Mouse (Mus musculus) liver, postnatal 0 days (tissue): Measurements from ENCODE around the gene Psap. TPM values are rescaled to one million over a fixed set of nuclear protein-coding genes. Genes with fewer than 3 reads are reported as not detected.

Experiments used
- ATAC-seq: fragments of 200-750 bp; cut with Nextera tagmentation; 2 replicates; pipeline ENCODE4 v1.8.0; 2017; ENCODE audit warnings: mild to moderate bottlenecking, moderate library complexity
- DNase-seq: peaks from one replicate; pipeline ENCODE4 v3.0.0-alpha.2; 2016
- H3K27ac ChIP-seq: fragments of 300-500 bp; sonication (generic); 2 replicates; pipeline ENCODE4 v1.5.1; 2014; ENCODE audit warnings: antibody characterized with exemption, moderate library complexity, mild to moderate bottlenecking, low read depth
- H3K27me3 ChIP-seq: fragments of 300-500 bp; sonication (generic); 2 replicates; pipeline ENCODE4 v1.6.1; 2014; ENCODE audit warnings: low read length, control low read depth, mixed read lengths; ENCODE audit not compliant: insufficient read depth
- H3K36me3 ChIP-seq: fragments of 300-500 bp; sonication (generic); replicated peaks from 2 replicates; pipeline ENCODE4 v1.6.1; 2014; ENCODE audit warnings: mild to moderate bottlenecking, control low read depth, low read length, moderate library complexity, mixed read lengths; ENCODE audit not compliant: insufficient read depth
- H3K4me1 ChIP-seq: fragments of 300-500 bp; sonication (generic); 2 replicates; pipeline ENCODE4 v1.6.1; 2014; ENCODE audit warnings: antibody characterized with exemption, mild to moderate bottlenecking, control low read depth; ENCODE audit not compliant: insufficient read depth
- H3K4me2 ChIP-seq: fragments of 300-500 bp; sonication (generic); 2 replicates; pipeline ENCODE4 v1.6.1; 2014; ENCODE audit warnings: low read depth, mild to moderate bottlenecking, low read length, moderate library complexity, mixed read lengths
- H3K4me3 ChIP-seq: fragments of 300-500 bp; sonication (generic); 2 replicates; pipeline ENCODE4 v1.5.1; 2014; ENCODE audit warnings: low read depth, low read length
- H3K9ac ChIP-seq: fragments of 300-500 bp; sonication (generic); replicated peaks from 2 replicates; pipeline ENCODE4 v1.6.1; 2014; ENCODE audit warnings: mild to moderate bottlenecking, moderate library complexity
- H3K9me3 ChIP-seq: fragments of 300-500 bp; sonication (generic); 2 replicates; pipeline ENCODE4 v1.6.1; 2016; ENCODE audit warnings: mild to moderate bottlenecking, control low read depth, low read length, mixed read lengths
- CTCF ChIP-seq: sonication (generic); IDR thresholded peaks from 2 replicates; pipeline ENCODE4 v1.5.1; 2016; ENCODE audit warnings: antibody characterized with exemption, low read depth
- EP300 ChIP-seq: IDR thresholded peaks from 2 replicates; pipeline ENCODE4 v1.6.1; 2016; ENCODE audit warnings: antibody characterized with exemption, low read depth, mild to moderate bottlenecking
- WGBS: fragments of 180-500 bp; shearing (Covaris S2); extraction: QIAGEN DNeasy Blood & Tissue Kit; methylation state at CpG from one replicate; pipeline ENCODE4 v1.1.7; 2014; ENCODE audit not compliant: insufficient replicate concordance; 5-methylcytosine and 5-hydroxymethylcytosine counted together
- polyA plus RNA-seq: library from polyadenylated mRNA; unstranded; fragments of >200 nt; fragmentation: Nextera tagmentation; extraction: Ambion mirVana; gene quantifications from 2 replicates; pipeline ENCODE4 v1.2.1, GENCODE M21; 2015

The Psap gene
- polyA plus RNA-seq, 1 experiment from 2014 or later: 110 TPM

- Histone ChIP-seq H3K9me3 (no peaks in the 10 kb centered on the region), H3K9ac (no peak overlapping the region), H3K27ac (peak overlapping the region; percentile 41; the same call in 1 of the 2 replicates), H3K27me3 (no peaks in the 10 kb centered on the region), H3K4me2 (no peak overlapping the region), H3K36me3 (no peaks in the 10 kb centered on the region), H3K4me1 (peaks cover 25% of the 10 kb centered on the region), H3K4me3 (no peak overlapping the region)
- 53% methylated on average over 5 of the region's 5 CpGs for WGBS
- ATAC-seq (no peak), DNase-seq (no peak)
- TF ChIP-seq CTCF (no peak), EP300 (no peak)
These were observed 15.9 kb upstream of the Psap start for GRCm38 (mm10) chr10:60261530-60261929.

GRCm38 (mm10) chr10:60262386-60262785, 15.0 kb upstream of the Psap start:
- Histone ChIP-seq H3K36me3 (no peaks in the 10 kb centered on the region), H3K9me3 (no peaks in the 10 kb centered on the region), H3K27ac (peak overlapping the region; percentile 62; the same call in 1 of the 2 replicates), H3K27me3 (no peaks in the 10 kb centered on the region), H3K4me2 (no peak overlapping the region), H3K4me3 (no peak overlapping the region), H3K4me1 (peaks cover 21% of the 10 kb centered on the region), H3K9ac (no peak overlapping the region)
- ATAC-seq: peak; percentile 75
- WGBS: 6% methylated on average over 3 of the region's 3 CpGs
- peak; percentile 87 for DNase-seq
- peak; percentile 64 for TF ChIP-seq EP300
- TF ChIP-seq CTCF: no peak

GRCm38 (mm10) chr10:60263351-60263750, 14.1 kb upstream of the Psap start:
- no peaks in the 10 kb centered on the region for H3K27me3 ChIP-seq
- WGBS: 62% methylated on average over 7 of the region's 7 CpGs
- no peak for ATAC-seq

GRCm38 (mm10) chr10:60265252-60265651, 12.2 kb upstream of the Psap start:
- Histone ChIP-seq H3K36me3 (no peaks in the 10 kb centered on the region), H3K4me2 (no peak overlapping the region), H3K9ac (no peak overlapping the region), H3K9me3 (no peaks in the 10 kb centered on the region), H3K27ac (no peak overlapping the region), H3K4me1 (peaks cover 17% of the 10 kb centered on the region), H3K27me3 (no peaks in the 10 kb centered on the region), H3K4me3 (no peak overlapping the region)
- ATAC-seq: no peak
- WGBS: 70% methylated on average over 10 of the region's 10 CpGs
- no peak for DNase-seq
- no peak for TF ChIP-seq CTCF
- no peak for TF ChIP-seq EP300

More at GRCm38 (mm10) chr10:60263351-60263750, 14.1 kb upstream of the Psap start:
- no peak for TF ChIP-seq CTCF
- no peak for TF ChIP-seq EP300
- Histone ChIP-seq H3K4me1 (peaks cover 21% of the 10 kb centered on the region), H3K27ac (no peak overlapping the region), H3K36me3 (no peaks in the 10 kb centered on the region), H3K9ac (no peak overlapping the region), H3K9me3 (no peaks in the 10 kb centered on the region), H3K4me3 (no peak overlapping the region), H3K4me2 (no peak overlapping the region)
- DNase-seq: no peak

- peaks cover 13% of the 10 kb centered on the region for H3K4me1 ChIP-seq
- DNase-seq: no peak
- no peaks in the 10 kb centered on the region for H3K9me3 ChIP-seq
- H3K27me3 ChIP-seq: no peaks in the 10 kb centered on the region
- WGBS: 77% methylated on average over 8 of the region's 8 CpGs
- no peak for TF ChIP-seq EP300
- TF ChIP-seq CTCF: no peak
- H3K9ac ChIP-seq: no peak overlapping the region
- ATAC-seq: no peak
- H3K4me2 ChIP-seq: no peak overlapping the region
- H3K27ac ChIP-seq: no peak overlapping the region
- no peaks in the 10 kb centered on the region for H3K36me3 ChIP-seq
- no peak overlapping the region for H3K4me3 ChIP-seq
These were observed 10.5 kb upstream of the Psap start for GRCm38 (mm10) chr10:60266842-60267401.

GRCm38 (mm10) chr10:60268738-60269137, 8.7 kb upstream of the Psap start:
- ATAC-seq: 0 out of 2 replicates have a peak, but pooled peaks have one; percentile 16
- Histone ChIP-seq H3K4me1 (peaks cover 10% of the 10 kb centered on the region), H3K9me3 (no peaks in the 10 kb centered on the region), H3K27ac (no peak overlapping the region), H3K27me3 (no peaks in the 10 kb centered on the region), H3K9ac (no peak overlapping the region), H3K4me2 (no peak overlapping the region), H3K4me3 (no peak overlapping the region), H3K36me3 (no peaks in the 10 kb centered on the region)
- TF ChIP-seq CTCF (no peak), EP300 (no peak)
- DNase-seq: no peak
- 71% methylated on average over 10 of the region's 11 CpGs for WGBS
